Mouse (Mus musculus): ENCODE measurements at regions not wholly inside any gene's neighbourhood (a gene's known extent, or its start where the extent isn't known, plus 50 kb on each side); places are given as distances from the start of the nearest gene placed in this dataset.

DNA sequence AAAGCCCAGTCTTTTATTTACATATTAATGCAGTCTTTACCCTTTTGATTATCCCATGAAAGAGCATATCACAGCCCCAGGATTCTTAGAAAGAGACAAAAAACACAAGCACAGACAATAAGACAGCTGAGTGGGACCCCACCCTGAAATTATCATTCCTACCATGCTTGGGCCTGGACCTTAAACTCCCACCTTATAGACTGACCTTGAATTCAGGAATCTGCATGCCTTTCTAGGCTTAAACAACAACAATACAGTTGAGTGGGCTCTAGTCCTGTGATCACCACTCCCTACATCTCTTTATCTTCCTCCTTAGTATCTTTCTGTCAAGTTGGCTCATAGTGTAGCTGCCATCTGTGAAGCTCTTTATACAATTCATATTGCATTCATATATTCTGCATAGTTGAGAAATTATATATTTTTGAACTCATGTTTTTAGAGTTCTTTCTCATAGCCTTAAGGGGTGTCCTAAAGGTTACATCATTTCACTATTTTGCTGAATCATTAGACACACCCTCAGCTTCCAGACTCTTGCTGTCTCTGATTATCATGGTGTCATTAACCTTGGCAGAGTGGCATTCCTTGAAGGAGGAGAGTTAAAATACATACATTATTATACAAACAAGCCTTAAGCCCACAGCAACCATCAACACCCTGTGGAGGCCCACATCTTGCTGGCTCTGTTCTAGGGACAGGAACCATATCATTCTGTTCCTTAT, 361.7 kb upstream of the Negr1 start:
- H3K27me3 ChIP-seq (replicated peaks; ENCODE audit: control insufficient read depth, insufficient read depth, low read length) = no peaks in the 10 kb centered on the region
- no peaks in the 10 kb centered on the region for H3K9me3 ChIP-seq (ENCODE audit: control insufficient read depth, low read length)
- no peak overlapping the region for H3K9ac ChIP-seq (replicated peaks; ENCODE audit: low read depth, low read length)
- no peak overlapping the region for H3K27ac ChIP-seq (ENCODE audit: low read length)
- no peaks in the 10 kb centered on the region for H3K36me3 ChIP-seq (ENCODE audit: control insufficient read depth, insufficient read depth)
- ATAC-seq = no peak
- H3K4me3 ChIP-seq (replicated peaks; ENCODE audit: low read length) = no peak overlapping the region
- H3K4me2 ChIP-seq (ENCODE audit: low read length) = no peak overlapping the region
- H3K4me1 ChIP-seq (replicated peaks; ENCODE audit: control insufficient read depth, insufficient read depth, low read length) = no peaks in the 10 kb centered on the region; the same call in 1 of the 2 replicates

DNA sequence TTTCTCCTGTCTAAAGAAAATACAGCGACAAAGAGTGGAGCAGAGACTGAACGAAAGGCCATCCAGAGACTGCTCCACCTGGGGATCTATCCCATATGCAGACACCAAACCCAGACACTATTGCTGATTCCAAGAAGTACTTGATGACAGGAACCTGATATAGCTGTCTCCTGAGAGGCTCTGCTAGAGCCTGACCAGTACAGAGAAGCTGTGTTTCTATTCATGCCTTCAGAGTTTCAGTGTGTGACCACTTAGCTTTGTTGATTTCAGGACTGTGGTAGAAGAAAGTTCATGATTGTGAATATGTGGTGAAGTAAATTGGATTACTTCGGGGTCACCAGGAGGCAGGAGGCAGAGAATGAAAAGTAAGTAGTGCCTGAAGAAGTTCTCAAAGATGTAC, 356.3 kb upstream of the Negr1 start:
- Histone ChIP-seq H3K27me3 (replicated peaks; ENCODE audit: control insufficient read depth, insufficient read depth, low read length) (no peaks in the 10 kb centered on the region), H3K27ac (ENCODE audit: low read length) (no peak overlapping the region), H3K9ac (replicated peaks; ENCODE audit: low read depth, low read length) (no peak overlapping the region), H3K4me3 (replicated peaks; ENCODE audit: low read length) (no peak overlapping the region), H3K4me1 (replicated peaks; ENCODE audit: control insufficient read depth, insufficient read depth, low read length) (no peaks in the 10 kb centered on the region; the same call in 1 of the 2 replicates), H3K36me3 (ENCODE audit: control insufficient read depth, insufficient read depth) (no peaks in the 10 kb centered on the region), H3K4me2 (ENCODE audit: low read length) (no peak overlapping the region), H3K9me3 (ENCODE audit: control insufficient read depth, low read length) (no peaks in the 10 kb centered on the region)
- 88% methylated on average over 3 of the region's 3 CpGs for WGBS
- no peak for ATAC-seq

DNA sequence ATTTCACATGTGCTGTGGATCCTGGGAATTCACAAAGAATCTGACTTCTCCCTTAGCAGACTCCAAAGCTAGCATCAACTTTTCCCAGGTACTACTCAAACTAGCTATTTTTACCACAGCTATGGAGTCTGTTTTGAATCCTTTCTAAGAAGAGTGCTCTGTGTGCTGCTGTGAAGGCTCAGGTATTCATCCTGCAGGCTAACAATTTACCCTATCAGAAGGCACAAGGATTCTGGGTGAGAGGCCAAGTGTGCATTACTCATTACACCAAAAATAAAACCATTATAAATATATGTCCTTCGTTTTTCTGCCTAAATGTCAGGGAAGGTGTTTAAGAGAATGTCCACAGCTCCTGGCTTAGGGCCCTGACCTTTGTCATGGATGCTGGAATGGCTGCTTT, 353.2 kb upstream of the Negr1 start:
- no peaks in the 10 kb centered on the region for H3K36me3 ChIP-seq (ENCODE audit: control insufficient read depth, insufficient read depth)
- H3K27me3 ChIP-seq (replicated peaks; ENCODE audit: control insufficient read depth, insufficient read depth, low read length) = no peaks in the 10 kb centered on the region
- no peak overlapping the region for H3K9ac ChIP-seq (replicated peaks; ENCODE audit: low read depth, low read length)
- no peaks in the 10 kb centered on the region for H3K4me1 ChIP-seq (replicated peaks; ENCODE audit: control insufficient read depth, insufficient read depth, low read length)
- no peak overlapping the region for H3K4me2 ChIP-seq (ENCODE audit: low read length)
- no peak overlapping the region for H3K27ac ChIP-seq (ENCODE audit: low read length)
- WGBS = 50% methylated on average over 1 of the region's 1 CpGs
- no peak for ATAC-seq
- H3K4me3 ChIP-seq (replicated peaks; ENCODE audit: low read length) = no peak overlapping the region
- H3K9me3 ChIP-seq (ENCODE audit: control insufficient read depth, low read length) = no peaks in the 10 kb centered on the region

DNA sequence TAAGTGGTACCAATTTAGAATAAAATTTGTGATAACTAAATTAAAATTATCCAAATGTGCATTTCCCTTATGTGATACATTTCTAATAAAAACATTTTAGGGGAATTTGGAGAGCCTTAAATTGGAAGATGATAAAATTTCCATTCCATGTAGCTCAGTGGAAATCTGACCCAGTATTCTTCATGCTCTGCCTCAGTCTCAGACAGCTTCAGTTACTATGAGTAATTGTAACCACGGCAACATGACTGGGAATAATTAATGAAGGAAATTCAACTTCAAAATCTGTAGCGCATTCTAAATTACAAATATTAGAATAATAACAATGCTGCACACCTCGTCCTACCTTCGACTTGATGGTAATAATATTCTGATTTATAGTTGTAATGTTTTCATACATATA, 350.8 kb upstream of the Negr1 start:
- Histone ChIP-seq H3K27ac (ENCODE audit: low read length) (no peak overlapping the region), H3K4me3 (replicated peaks; ENCODE audit: low read length) (no peak overlapping the region), H3K9me3 (ENCODE audit: control insufficient read depth, low read length) (no peaks in the 10 kb centered on the region), H3K36me3 (ENCODE audit: control insufficient read depth, insufficient read depth) (no peaks in the 10 kb centered on the region), H3K4me2 (ENCODE audit: low read length) (no peak overlapping the region), H3K27me3 (replicated peaks; ENCODE audit: control insufficient read depth, insufficient read depth, low read length) (no peaks in the 10 kb centered on the region), H3K9ac (replicated peaks; ENCODE audit: low read depth, low read length) (no peak overlapping the region), H3K4me1 (replicated peaks; ENCODE audit: control insufficient read depth, insufficient read depth, low read length) (no peaks in the 10 kb centered on the region)
- WGBS = 73% methylated on average over 4 of the region's 4 CpGs
- ATAC-seq = peak; percentile 63; the same call in 1 of the 2 replicates

DNA sequence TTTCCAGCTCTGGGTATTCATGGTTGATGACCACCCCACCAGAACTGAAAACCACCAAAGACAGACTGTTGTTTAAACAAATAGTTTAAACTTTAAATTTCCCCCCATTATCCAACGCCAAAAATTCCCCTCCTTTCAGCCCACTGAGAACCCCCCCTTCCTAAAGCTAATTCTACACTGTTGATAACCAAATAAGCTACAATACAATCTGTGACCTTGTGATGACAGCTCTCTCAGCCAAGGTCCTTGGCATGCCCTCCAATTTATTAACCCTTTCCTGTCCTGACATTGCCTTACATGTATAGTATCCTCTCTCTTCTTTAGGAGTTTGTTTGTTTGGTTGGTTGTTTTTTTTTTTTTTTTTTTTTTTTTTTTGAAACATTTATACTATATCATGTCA, 346.8 kb upstream of the Negr1 start:
- H3K9me3 ChIP-seq (ENCODE audit: control insufficient read depth, low read length) = no peaks in the 10 kb centered on the region
- 41% methylated on average over 1 of the region's 1 CpGs for WGBS
- no peaks in the 10 kb centered on the region for H3K4me1 ChIP-seq (replicated peaks; ENCODE audit: control insufficient read depth, insufficient read depth, low read length)
- peak; percentile 43; the same call in 1 of the 2 replicates for ATAC-seq
- no peaks in the 10 kb centered on the region for H3K27me3 ChIP-seq (replicated peaks; ENCODE audit: control insufficient read depth, insufficient read depth, low read length)
- H3K27ac ChIP-seq (ENCODE audit: low read length) = no peak overlapping the region
- no peak overlapping the region for H3K4me2 ChIP-seq (ENCODE audit: low read length)
- no peaks in the 10 kb centered on the region for H3K36me3 ChIP-seq (ENCODE audit: control insufficient read depth, insufficient read depth)
- no peak overlapping the region for H3K9ac ChIP-seq (replicated peaks; ENCODE audit: low read depth, low read length)
- H3K4me3 ChIP-seq (replicated peaks; ENCODE audit: low read length) = no peak overlapping the region

DNA sequence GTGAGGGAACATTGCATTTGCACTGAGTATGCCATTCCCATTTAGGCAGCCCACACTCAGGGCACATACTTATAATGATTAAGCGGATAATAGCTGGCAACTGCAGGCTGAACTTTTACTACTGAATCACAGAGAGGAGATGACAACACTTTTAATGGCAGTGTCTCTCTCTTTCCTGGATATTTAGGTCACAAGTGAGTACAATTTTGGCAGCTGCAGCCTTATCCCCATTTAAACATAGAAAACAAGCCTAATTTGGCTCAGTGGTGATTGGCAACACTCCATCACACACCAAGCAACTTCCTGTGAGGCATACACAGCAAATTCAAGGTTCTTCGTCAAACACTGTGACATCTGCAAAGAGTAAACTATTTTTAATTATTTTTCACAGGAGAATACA, 329.5 kb upstream of the Negr1 start:
- H3K27ac ChIP-seq (ENCODE audit: low read length) = no peak overlapping the region
- WGBS = 72% methylated on average over 2 of the region's 2 CpGs
- no peak overlapping the region for H3K4me3 ChIP-seq (replicated peaks; ENCODE audit: low read length)
- H3K4me2 ChIP-seq (ENCODE audit: low read length) = no peak overlapping the region
- H3K27me3 ChIP-seq (replicated peaks; ENCODE audit: control insufficient read depth, insufficient read depth, low read length) = no peaks in the 10 kb centered on the region
- no peak for ATAC-seq
- no peak overlapping the region for H3K9ac ChIP-seq (replicated peaks; ENCODE audit: low read depth, low read length)
- H3K9me3 ChIP-seq (ENCODE audit: control insufficient read depth, low read length) = no peaks in the 10 kb centered on the region
- H3K36me3 ChIP-seq (ENCODE audit: control insufficient read depth, insufficient read depth) = no peaks in the 10 kb centered on the region
- no peaks in the 10 kb centered on the region for H3K4me1 ChIP-seq (replicated peaks; ENCODE audit: control insufficient read depth, insufficient read depth, low read length)

DNA sequence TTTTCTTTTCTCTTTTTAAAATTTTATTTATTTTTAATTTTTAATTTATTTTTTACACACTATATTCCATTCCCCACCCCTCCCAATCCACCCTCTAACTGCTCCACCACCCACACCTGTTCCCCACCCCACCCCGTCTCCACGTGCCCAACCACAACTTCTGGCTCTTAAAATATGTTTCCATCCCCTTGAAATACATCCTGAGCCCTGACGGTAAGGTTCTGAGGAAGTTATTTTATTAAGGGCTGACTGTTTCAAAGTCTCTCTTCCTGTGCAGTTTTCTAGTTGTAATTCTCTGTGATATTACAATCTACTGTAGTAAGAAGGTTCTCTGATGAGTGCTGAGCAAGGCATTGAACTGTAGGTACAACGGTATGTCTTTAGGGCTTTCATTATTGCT, 325.6 kb upstream of the Negr1 start:
- Histone ChIP-seq H3K9me3 (ENCODE audit: control insufficient read depth, low read length) (no peaks in the 10 kb centered on the region), H3K9ac (replicated peaks; ENCODE audit: low read depth, low read length) (no peak overlapping the region), H3K27ac (ENCODE audit: low read length) (no peak overlapping the region), H3K36me3 (ENCODE audit: control insufficient read depth, insufficient read depth) (no peaks in the 10 kb centered on the region), H3K4me1 (replicated peaks; ENCODE audit: control insufficient read depth, insufficient read depth, low read length) (no peaks in the 10 kb centered on the region), H3K4me3 (replicated peaks; ENCODE audit: low read length) (no peak overlapping the region), H3K4me2 (ENCODE audit: low read length) (no peak overlapping the region), H3K27me3 (replicated peaks; ENCODE audit: control insufficient read depth, insufficient read depth, low read length) (no peaks in the 10 kb centered on the region)
- 95% methylated on average over 4 of the region's 4 CpGs for whole genome bisulfite sequencing
- ATAC-seq = no peak

DNA sequence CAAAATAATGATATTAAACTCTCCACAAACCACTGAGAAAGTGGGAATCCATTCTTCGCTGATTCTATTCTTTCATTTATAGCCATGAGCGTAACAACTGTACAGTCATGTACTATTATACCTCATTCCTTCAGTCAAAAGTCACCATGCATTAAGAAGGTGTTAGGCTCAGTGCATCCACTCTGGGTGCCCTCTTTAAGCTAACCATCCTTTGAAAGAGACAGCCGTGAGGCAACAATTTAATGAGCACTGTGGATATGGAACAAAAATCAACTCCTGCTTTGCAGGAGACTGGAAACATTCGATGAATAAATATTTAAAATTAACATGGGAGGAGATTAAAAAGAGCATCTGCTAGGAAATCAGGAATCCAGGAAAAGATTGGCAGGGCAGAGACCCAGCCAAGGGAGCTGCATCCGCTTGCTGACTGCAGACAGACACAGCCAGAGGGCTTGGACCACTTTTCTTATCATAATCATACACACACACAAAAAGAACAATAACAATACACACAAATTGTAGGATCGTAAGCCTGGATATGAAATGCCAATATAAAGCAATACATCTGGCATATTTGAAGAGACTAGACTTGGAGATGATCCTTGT, 309.2 kb upstream of the Negr1 start:
- no peak overlapping the region for H3K9ac ChIP-seq (replicated peaks; ENCODE audit: low read depth, low read length)
- no peaks in the 10 kb centered on the region for H3K27me3 ChIP-seq (replicated peaks; ENCODE audit: control insufficient read depth, insufficient read depth, low read length)
- no peaks in the 10 kb centered on the region for H3K9me3 ChIP-seq (ENCODE audit: control insufficient read depth, low read length)
- H3K27ac ChIP-seq (ENCODE audit: low read length) = no peak overlapping the region
- 63% methylated on average over 6 of the region's 6 CpGs for WGBS
- H3K4me2 ChIP-seq (ENCODE audit: low read length) = no peak overlapping the region
- peak; percentile 66 for ATAC-seq
- H3K36me3 ChIP-seq (ENCODE audit: control insufficient read depth, insufficient read depth) = no peaks in the 10 kb centered on the region
- peaks cover 6% of the 10 kb centered on the region; the same call in 1 of the 2 replicates for H3K4me1 ChIP-seq (replicated peaks; ENCODE audit: control insufficient read depth, insufficient read depth, low read length)
- H3K4me3 ChIP-seq (replicated peaks; ENCODE audit: low read length) = no peak overlapping the region

DNA sequence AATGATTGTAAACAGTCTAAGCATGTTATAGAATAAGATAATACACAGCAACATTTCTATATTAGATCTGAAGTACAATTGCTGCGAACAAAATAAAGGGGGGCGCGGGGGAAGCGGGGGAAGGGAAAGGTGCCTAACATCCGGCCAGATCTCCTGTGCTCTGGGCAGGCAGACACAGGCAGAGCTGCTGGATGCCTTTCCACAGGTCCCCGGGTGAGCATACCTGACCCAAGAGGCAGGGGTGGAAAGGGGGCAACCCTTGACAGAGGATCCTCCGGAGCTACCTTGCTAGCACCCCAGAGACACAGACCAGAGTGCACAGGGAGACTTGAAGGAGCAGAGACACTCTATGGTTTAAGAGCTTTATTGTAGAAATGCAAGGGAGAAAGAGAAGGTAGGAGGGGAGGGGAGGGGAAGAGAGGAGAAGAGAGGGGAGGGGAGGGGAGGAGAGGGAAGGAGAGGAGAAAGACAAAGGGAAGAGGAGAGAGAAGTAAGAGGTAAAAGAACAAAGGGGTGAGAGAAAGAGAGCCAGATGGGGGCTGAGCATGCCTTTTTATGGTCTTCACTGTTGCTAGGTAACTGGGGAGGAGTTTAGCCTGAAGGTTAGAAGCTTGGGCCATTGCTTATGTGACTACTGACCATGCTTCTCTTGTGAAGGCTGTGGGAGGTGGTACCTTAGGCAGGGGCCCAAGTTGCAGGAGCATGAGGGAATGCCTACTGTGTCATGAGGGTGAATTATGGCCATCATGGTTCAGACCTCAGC, 308.2 kb upstream of the Negr1 start:
- H3K9ac ChIP-seq (replicated peaks; ENCODE audit: low read depth, low read length) = no peak overlapping the region
- peaks cover 6% of the 10 kb centered on the region; the same call in 1 of the 2 replicates for H3K4me1 ChIP-seq (replicated peaks; ENCODE audit: control insufficient read depth, insufficient read depth, low read length)
- no peaks in the 10 kb centered on the region for H3K27me3 ChIP-seq (replicated peaks; ENCODE audit: control insufficient read depth, insufficient read depth, low read length)
- H3K9me3 ChIP-seq (ENCODE audit: control insufficient read depth, low read length) = no peaks in the 10 kb centered on the region
- H3K4me2 ChIP-seq (ENCODE audit: low read length) = no peak overlapping the region
- no peak overlapping the region for H3K27ac ChIP-seq (ENCODE audit: low read length)
- H3K4me3 ChIP-seq (replicated peaks; ENCODE audit: low read length) = no peak overlapping the region
- H3K36me3 ChIP-seq (ENCODE audit: control insufficient read depth, insufficient read depth) = no peaks in the 10 kb centered on the region
- WGBS = 77% methylated on average over 7 of the region's 7 CpGs
- peak; percentile 38; the same call in 1 of the 2 replicates for ATAC-seq
